Mouse (Mus musculus) forelimb bud, embryonic 11.5 days (tissue): ENCODE results near the gene Gm7697.
"Not testable (repeated sequence)": the region's sequence is repeated elsewhere in the genome, so short reads cannot be mapped to it uniquely, and the experiment has no call there.

Source experiments
- DNase-seq: peaks from one replicate; pipeline ENCODE4 v3.0.0-alpha.2; 2012; ENCODE audit warnings: low read depth, low spot score

Gene Gm7697

DNA sequence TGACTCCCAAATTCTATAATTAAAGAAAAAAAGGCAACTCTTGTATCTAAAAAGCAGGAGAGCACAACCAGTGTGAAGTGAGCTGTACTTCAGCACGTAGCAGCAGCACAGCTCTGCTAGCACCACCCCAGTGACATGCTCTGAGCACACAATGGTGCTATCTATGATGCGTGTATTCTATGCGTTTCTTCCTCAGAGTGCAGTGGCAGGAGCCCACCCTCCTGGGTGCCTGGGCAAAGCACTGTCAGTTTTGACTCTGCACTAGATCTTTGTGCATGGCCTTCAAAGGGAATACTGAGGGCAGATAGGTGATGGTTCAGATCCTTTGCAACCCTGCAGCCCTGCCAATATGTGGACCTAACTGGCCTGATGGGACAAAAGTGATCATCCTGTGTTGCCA lies at the start of gene Gm7697:
Gene Gm7697 (minus strand): TSS at position 101 of the 400 bp plus-strand sequence.
- not testable (repeated sequence) for DNase-seq

DNA sequence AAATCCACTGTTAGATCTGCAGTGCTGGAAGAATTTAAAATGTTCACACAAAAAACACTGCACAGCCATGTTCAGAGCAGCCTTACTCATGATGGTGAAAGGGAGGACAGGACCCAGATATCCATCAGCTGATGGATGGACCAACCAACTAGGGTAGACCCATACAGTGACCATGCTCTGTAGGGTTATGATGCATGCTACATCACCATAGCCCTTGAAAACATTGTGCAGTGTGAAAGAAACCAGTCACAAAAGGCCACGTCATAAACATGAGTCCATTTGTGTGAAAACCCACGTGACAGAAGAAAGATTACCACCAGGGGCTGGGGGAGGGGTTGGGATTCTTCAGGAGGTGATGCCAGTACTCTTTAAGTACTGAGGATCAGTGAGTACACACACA lies 28.5 kb upstream of the Gm7697 start:
- not testable (repeated sequence) for DNase-seq

DNA sequence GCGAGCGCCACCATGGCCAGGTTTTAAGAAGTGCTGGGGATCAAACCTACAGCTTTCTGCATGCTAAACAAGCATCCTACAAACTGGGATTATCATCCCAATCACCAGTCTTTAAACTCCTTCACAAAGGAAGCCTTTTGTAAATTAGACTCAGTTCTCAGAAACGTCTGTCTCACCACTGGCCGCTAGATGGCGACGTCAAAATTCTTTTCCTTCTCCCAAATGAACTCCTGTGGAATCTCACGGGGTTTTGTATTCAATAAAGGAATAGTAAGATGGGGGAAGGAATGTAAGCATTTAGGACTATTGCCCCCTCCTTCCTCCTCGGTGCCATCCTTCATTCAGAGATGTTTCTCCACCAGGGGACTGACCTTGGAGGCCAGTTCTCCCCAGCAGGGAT lies 26.8 kb upstream of the Gm7697 start:
- DNase-seq = peak; percentile 49

DNA sequence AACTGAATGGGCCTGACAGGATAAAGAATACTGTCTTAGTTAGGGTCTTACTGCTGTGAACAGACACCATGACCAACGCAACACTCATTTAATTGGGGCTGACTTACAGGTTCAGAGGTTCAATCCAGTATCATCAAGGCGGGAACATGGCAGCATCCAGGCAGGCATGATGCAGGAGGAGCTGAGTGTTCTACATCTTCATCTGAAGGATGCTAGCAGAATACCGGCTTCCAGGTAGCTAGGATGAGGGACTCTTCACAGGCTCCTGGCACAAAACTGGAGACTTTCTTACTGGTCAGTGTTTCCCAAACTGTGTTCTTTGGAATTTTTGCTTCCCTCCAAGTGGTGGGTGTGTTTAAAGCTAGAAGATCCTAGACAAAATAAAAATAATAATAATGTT lies 25.3 kb upstream of the Gm7697 start:
- not testable (repeated sequence) for DNase-seq

GRCm38 (mm10) chr8:69547208-69547607 lies 24.4 kb upstream of the Gm7697 start:
- DNase-seq = not testable (repeated sequence)

GRCm38 (mm10) chr8:69545020-69545419 lies 22.2 kb upstream of the Gm7697 start:
- not testable (repeated sequence) for DNase-seq

- DNase-seq = not testable (repeated sequence)
These were observed 21.7 kb upstream of the Gm7697 start for GRCm38 (mm10) chr8:69544511-69544910.

GRCm38 (mm10) chr8:69543984-69544383 lies 21.2 kb upstream of the Gm7697 start:
- DNase-seq = not testable (repeated sequence)

DNA sequence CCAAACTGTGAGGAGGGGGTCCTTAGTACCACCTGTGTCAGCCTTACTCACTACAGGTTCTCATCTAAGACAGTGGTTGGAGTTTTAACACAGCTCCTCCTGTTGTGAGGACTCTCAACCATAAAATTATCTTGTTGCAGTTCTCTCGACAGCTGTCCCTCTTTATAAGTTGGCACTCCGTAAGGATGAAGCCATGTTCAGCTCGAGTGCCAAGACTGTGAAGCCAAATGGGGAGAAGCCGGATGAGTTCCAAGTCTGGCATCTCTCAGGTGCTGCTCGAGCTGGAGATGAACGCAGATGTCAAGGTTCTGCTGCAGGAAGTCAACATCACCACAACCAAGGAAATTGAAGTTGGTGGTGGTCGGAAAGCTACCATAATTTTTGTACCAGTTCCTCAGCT lies 18.0 kb upstream of the Gm7697 start:
- not testable (repeated sequence) for DNase-seq

GRCm38 (mm10) chr8:69540331-69540730 lies 17.6 kb upstream of the Gm7697 start:
- DNase-seq = not testable (repeated sequence)

- DNase-seq = not testable (repeated sequence)
These were observed 47.8 kb downstream of the Gm7697 start for GRCm38 (mm10) chr8:69474946-69475345.

GRCm38 (mm10) chr8:69453465-69453864 lies 69.3 kb downstream of the Gm7697 start, which contains the start of gene Gm9495:
TSS of gene Gm9495 (minus strand) at chr8:69453565.
- not testable (repeated sequence) for DNase-seq
